Mouse (Mus musculus) thymus, postnatal 36 days (tissue): Measurements from ENCODE around the gene Arfgap3.
"Not testable (repeated sequence)": the region's sequence is repeated elsewhere in the genome, so short reads cannot be mapped to it uniquely, and the experiment has no call there.

Experiments used
- DNase-seq, 2 experiments: peaks; one replicate each; pipeline ENCODE4 v3.0.0; 2022; ENCODE audit warnings: mixed read lengths in 2 of 2

The Arfgap3 gene

DNA sequence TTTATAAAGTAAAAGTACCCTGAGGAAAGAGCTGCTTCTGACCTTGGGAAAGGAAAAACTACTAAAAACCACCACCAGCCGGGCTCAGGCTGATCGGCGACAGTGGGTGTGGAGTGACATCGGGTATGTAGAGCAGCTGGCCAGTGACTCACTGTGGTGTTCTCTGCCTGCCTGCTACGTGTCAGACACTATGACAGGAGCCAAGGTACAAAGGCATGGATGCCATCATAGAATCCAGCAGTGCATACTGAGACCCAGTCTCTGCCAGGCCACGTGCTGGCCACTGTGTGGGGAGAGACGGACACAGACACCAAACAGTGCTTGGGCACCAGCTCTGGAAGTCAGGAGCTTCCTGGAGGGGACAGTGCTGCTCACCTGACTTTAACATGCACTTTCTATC lies 5.1 kb downstream of the Arfgap3 start:
- no peak for DNase-seq

DNA sequence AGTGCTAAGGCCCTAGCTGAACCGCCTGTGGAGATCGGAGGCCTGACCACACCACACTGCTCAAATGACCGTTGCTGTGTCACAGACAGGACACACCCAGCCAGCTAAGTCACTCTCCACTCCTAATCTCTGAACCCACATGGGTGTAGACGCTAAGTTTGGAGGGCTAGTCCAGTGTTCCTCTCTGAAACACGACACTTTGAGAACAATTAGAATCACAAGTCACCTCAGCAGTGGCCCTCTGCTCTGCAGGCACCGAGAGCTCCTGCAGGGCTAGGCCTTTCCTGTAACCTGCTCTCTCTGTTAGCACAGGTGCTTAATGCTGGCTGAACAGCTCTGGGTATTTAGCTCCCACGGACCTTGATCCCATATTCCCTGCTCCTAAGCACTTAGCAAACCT lies 5.9 kb downstream of the Arfgap3 start:
- DNase-seq = no peak

DNA sequence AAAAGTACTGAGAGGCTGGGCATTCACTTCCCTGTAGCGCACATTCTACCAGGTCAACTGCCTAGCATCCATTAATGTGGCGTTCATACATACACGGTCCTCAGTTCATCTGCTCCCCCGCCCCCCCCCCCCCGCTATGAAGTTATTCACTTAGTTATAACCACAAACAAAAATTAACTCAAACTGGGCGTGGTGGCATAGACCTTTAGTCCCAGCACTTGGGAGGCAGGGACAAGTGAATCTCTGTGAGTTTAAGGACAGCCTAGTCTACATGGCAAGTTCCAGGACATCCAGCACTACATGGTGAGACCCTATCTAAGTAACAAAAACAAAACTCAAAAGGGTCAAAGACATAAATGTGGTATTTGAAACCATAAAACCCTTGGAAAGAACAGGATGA lies 11.1 kb downstream of the Arfgap3 start:
- no peak for DNase-seq

GRCm38 (mm10) chr15:83337903-83338870 lies 11.9 kb downstream of the Arfgap3 start:
- DNase-seq = no peak

- no peak for DNase-seq
These were observed 17.7 kb downstream of the Arfgap3 start for GRCm38 (mm10) chr15:83332373-83332772.

DNA sequence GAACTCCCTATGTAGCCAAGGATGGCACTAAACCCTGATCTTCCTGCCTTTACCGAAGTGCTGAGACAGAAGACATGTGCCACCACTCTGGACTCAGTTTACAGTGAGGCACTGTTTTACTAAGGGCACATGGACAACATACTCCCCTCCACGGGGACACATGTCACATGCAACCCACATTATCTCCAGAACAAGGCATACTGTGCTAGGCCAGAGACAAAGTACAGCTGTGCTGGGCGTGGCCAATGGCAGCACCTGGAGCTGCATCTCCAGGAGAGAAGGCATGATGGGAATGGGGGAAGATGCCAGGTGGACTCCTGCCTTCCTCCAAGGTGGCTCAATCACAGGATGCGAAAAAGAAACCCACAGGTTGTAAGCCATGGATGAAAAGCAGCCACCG lies 21.1 kb downstream of the Arfgap3 start:
- no peak for DNase-seq

GRCm38 (mm10) chr15:83323071-83323470 lies 27.0 kb downstream of the Arfgap3 start:
- no peak for DNase-seq

DNA sequence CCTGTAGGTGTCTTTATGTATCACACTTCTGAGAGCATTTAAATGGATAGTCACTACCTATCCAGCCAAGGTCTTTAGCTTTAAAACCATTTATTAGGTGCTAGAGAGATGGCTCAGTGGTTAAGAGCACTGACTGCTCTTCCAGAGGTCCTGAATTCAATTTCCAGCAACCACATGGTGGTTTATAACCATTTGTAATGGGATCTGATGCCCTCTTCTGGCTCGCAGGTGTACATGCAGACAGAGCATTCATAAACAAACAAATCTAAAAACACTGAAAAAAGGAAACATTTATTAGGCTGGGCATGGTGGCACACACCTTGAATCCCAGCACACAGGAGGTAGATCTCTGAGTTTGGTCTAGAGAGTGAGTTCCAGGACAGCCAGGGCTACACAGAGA lies 35.1 kb downstream of the Arfgap3 start:
- DNase-seq = no peak

- no peak for DNase-seq
These were observed 40.2 kb downstream of the Arfgap3 start for GRCm38 (mm10) chr15:83309878-83310277.

- not testable (repeated sequence) for DNase-seq
These were observed 41.3 kb downstream of the Arfgap3 start for GRCm38 (mm10) chr15:83308708-83309107.

DNA sequence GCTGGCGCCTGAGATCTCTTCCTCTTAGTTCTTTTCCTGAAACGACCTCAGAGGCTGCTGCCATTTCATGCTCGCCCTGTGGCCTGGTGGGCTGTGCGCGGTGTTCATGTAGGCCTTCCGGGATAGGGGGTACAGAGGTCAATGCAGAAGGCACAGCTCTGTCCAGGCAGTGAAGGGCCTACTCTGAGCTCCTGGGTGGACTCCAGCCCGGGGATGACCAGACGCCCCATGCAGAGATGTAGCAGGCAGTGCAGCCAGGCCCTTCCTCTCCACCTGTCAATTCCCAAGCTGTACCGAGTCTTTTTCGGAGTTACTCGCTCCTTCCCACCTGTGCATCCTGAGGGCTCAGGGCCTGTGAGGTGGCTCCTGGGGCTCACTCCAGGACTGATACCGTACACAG lies 43.9 kb downstream of the Arfgap3 start:
- DNase-seq = no peak

DNA sequence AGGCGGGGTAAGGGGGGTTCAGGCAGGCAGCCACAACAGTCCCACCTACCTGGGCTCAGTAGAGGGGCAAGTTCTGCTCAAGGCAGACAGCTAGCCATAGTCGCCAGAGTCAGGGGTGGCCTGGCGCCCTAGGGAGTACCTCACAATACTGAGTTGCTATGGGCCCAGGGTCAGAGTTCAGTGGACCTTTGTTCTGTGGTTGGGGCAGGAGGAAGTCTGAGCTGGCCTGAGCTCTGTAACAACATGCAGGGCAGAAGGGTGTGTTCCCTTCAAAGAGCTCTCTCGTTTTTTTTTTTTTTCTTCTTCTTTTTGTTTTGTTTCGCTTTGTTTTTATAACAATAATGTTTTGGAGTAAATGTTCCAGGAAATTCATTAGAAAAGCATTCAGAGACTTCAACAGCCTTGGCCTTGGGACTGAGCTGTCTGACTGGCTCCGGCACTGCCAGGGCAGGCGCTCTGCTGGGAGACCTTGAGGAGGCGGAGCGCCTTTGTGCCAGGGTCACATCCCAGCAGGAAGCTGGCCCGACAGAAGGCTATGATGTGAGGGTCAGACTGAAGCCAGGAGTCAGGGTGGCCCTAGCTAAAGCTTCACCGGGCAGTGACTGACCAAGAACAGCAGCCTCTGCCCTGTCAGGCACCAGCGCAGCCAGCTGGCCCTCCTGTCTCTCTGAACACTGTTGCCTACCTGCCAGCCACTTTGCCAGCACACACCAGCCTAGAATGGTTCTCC lies 44.7 kb downstream of the Arfgap3 start:
- DNase-seq = no peak

DNA sequence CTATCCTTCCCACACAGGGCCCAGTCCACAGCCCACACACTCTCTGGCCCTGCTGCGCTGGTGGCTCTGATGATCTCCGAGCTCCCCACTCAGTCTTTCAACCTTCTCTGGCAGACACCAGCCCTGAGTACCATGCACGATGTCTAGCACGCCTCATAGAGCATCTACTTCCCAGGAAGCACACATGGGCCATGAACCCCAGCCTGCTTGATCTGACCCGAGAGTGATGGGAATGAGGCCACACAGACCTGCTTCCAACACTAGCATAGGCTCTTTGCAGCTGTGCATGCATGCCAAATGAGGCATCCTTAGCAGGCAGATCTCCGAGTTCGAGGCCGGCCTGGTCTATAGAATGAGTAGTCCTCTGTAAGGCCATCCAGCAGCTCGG lies 45.2 kb downstream of the Arfgap3 start:
- DNase-seq = no peak

DNA sequence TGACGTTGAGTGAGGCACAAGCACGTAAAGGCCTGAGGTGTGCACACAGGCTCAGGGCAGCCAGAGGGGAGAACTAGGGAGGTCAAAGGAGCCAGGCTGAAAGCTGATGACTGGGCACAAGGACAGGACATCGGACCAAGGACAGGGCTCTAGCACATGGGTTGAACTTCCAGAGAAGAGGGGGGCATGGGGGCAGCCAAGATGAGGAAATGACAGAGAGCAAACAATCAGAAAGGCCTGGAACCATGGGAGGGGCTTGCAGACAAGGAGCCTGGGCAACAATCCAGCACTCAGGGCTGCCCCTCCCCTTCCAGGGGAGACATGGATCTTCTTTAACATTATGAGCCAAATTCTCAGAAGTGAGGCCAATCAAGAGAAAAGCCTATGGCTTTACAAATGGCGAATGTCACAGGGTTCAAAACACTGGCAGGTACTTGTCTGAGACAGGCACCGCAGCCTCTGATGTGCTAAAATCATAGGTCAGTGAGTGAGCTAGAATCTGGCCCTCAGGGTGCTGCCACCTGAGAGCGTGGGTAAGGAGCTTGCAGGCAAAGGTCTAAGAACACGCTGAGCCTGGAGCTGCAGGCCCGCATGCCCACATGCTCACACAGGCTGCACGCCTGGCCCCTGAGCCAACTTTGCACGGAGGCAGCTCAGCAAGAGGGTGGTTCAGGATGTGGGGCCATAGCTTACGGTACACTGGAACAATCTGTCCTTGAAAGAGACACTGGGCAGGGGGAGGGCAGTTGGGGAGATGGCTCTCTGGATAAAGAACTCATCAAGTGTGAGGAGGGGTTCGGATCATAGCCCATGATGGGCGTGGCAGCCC lies 46.2 kb downstream of the Arfgap3 start:
- no peak for DNase-seq

GRCm38 (mm10) chr15:83299916-83300582 lies 50.0 kb downstream of the Arfgap3 start:
- no peak for DNase-seq

- no peak for DNase-seq
These were observed 50.6 kb downstream of the Arfgap3 start for GRCm38 (mm10) chr15:83299450-83299849.

GRCm38 (mm10) chr15:83298810-83299209 lies 51.2 kb downstream of the Arfgap3 start:
- no peak for DNase-seq

GRCm38 (mm10) chr15:83298313-83298712 lies 51.7 kb downstream of the Arfgap3 start:
- no peak for DNase-seq

DNA sequence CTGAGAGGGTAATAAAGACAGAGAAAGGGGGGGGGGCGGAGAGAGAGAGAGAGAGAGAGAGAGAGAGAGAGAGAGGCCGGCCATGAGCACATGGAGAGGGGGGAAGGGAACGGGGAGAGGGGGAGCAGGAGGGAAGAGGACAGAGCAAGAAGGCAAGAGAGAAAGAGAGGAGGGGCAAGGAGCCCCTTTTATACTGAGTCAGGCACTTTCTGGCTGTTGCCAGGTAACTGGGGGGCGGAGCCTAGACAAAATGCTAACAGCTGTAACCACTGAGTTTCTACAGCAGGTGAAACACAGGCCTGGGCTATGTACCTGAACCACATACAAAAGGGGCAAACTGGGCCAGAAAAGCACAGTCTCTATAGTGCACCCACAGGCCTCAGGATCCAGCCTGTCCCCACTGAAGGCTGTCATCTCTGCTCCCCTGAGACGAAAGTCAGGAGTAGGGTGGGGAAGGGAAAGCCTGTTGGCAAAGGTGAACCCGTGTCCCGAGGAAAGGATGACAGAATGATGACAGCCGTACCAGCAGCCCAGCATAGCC lies 53.2 kb downstream of the Arfgap3 start:
- no peak for DNase-seq

DNA sequence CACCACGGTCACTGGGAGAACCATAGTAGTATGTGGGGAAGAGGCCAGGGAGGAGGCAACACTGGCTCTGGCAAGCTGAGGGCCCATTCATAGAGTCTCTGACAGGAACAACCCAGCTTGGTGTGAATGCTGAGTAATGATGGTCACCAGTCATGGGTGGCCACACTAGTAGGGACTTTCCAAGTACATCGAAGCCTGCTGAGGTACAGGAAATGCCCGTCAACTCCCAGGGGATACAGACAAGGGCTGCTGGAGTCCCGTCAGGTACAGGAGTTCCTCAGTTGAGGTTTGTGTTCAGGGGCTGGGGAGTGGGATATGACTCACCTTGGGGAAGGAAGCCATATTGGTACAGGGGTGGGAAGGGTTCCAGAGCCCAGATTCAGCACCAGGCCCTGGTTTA lies 54.0 kb downstream of the Arfgap3 start:
- no peak for DNase-seq

DNA sequence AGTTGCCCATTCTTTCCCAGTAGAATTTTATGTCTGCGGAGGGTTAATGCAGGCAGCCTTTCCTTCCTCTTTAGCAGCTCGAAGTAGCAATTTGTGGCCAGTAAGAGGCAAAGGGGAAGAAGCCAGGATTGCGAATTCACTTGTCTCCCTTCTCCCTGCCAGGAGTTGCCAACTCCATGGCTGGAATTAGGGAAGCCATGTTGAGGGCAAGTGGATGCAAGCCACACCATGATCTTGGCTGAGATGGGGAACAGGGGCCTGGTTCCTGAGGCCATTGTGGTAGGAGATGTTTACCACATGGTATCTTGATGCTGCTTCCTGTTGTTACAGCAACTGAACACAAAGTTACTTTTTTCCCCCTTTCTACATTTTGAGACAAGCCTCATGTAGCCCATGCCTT lies 55.1 kb downstream of the Arfgap3 start:
- no peak for DNase-seq
